ENCODE assay signal across 7 mouse cellular contexts in genomic region chr11:58301057-58301456, GRCm38 (mm10). TPM values are rescaled to one million over a fixed set of nuclear protein-coding genes. Genes with fewer than 3 reads are reported as not detected.
A peak's percentile ranks its signal among the peaks of the same experiment; 100 is the strongest.
DNase-seq lines count a peak whose midpoint lies in the region; ATAC-seq lines count a peak whose summit lies in the region.

No protein-coding gene starts in this region.

- WGBS in intestine, embryonic 14.5 days = 17% methylated on average over 13 of the region's 13 CpGs

- no peak overlapping the region for H3K9ac ChIP-seq in intestine, embryonic 14.5 days (ENCODE audit: low read length)

- H3K4me3 ChIP-seq in intestine, embryonic 14.5 days (ENCODE audit: low read depth, low read length) = peak overlapping the region; percentile 51

- no peaks in the 10 kb centered on the region for H3K9me3 ChIP-seq in intestine, embryonic 14.5 days (ENCODE audit: control insufficient read depth, low read length)

- H3K27me3 ChIP-seq in intestine, embryonic 14.5 days (replicated peaks; ENCODE audit: control insufficient read depth, insufficient read depth, low read length) = no peaks in the 10 kb centered on the region

- H3K4me1 ChIP-seq in intestine, embryonic 14.5 days (replicated peaks; ENCODE audit: control insufficient read depth, insufficient read depth, low read length) = peaks cover 10% of the 10 kb centered on the region

- DNase-seq in adrenal gland, adult 2 months = peak; percentile 82
- peak; percentile 78 for DNase-seq in embryo, embryonic 11 days
- DNase-seq in gastrocnemius, postnatal 25 days = peak; percentile 52
- DNase-seq in intestine, embryonic 14.5 days (ENCODE audit: low spot score) = peak; percentile 92
- DNase-seq in left cerebral cortex, postnatal 14 days (ENCODE audit: low spot score in 2 of 2) = peak; percentile 78 to 80
- peak; percentile 79 for DNase-seq in right cerebral cortex, postnatal 4 days

- ATAC-seq in intestine, embryonic 14.5 days (replicated peaks; ENCODE audit: low FRiP score, low TSS enrichment, low read depth) = no peak
- peak; percentile 35 for ATAC-seq in megakaryocyte progenitor cell, adult 5-6 weeks (replicated peaks; ENCODE audit: poor library complexity)

- H3K27ac ChIP-seq in intestine, embryonic 14.5 days (ENCODE audit: low read depth) = no peak overlapping the region

- H3K4me2 ChIP-seq in intestine, embryonic 14.5 days (ENCODE audit: low read length) = peak overlapping the region; percentile 67

- intact Hi-C loops in left cerebral cortex, postnatal 14 days (cut with DNase I) = loop anchor here (5.0 kb wide), 1 partner anchor 129 kb away; the partner anchor contains the start of gene Mrpl22

- no peaks in the 10 kb centered on the region for H3K36me3 ChIP-seq in intestine, embryonic 14.5 days (ENCODE audit: control insufficient read depth, insufficient read depth, low read length)

RNA-seq across cellular contexts. Expression of gene Zfp692, which starts 5.8 kb away (rescaled TPM):
- total RNA-seq in adrenal gland, adult 2 months (2021) = 10 to 100 TPM; 10.5 to 11.7 TPM
- polyA plus RNA-seq in adrenal gland, adult 2 months (2012; rRNA removed) = 23.3 and 25.7 TPM in 2 replicates
- total RNA-seq in gastrocnemius, postnatal 25 days (2021) = 1 to 10 TPM; 2.7 to 4.3 TPM
- 19.7 and 22.3 TPM in 2 replicates for polyA plus RNA-seq in intestine, embryonic 14.5 days (2014; fragmentation: Nextera tagmentation; extraction: Ambion mirVana)
- total RNA-seq in left cerebral cortex, postnatal 14 days (2021) = 10 to 100 TPM; 20.0 to 21.3 TPM
- 22.7 and 27.3 TPM in 2 replicates for total RNA-seq in megakaryocyte progenitor cell, adult 5-6 weeks (2015)
- 33.0 and 36.8 TPM in 2 replicates for total RNA-seq in megakaryocyte progenitor cell, adult 5-6 weeks (2017)

RNA-seq across cellular contexts. Expression of gene 4930438A08Rik, which starts 26.5 kb away (rescaled TPM):
- total RNA-seq in adrenal gland, adult 2 months (2021) = not detected
- polyA plus RNA-seq in adrenal gland, adult 2 months (2012; rRNA removed) = 0.06 TPM in 1 of 2 replicates, not detected in the other
- not detected for total RNA-seq in gastrocnemius, postnatal 25 days (2021)
- polyA plus RNA-seq in intestine, embryonic 14.5 days (2014; fragmentation: Nextera tagmentation; extraction: Ambion mirVana) = not detected in 2 replicates
- total RNA-seq in left cerebral cortex, postnatal 14 days (2021) = not detected
- 5.2 and 6.5 TPM in 2 replicates for total RNA-seq in megakaryocyte progenitor cell, adult 5-6 weeks (2015)
- 6.4 and 13.3 TPM in 2 replicates for total RNA-seq in megakaryocyte progenitor cell, adult 5-6 weeks (2017)

RNA-seq across cellular contexts. Expression of gene Zfp672, which starts 29.1 kb away (rescaled TPM):
- total RNA-seq in adrenal gland, adult 2 months (2021) = 10 to 100 TPM; 43.6 to 51.2 TPM
- 59.3 and 59.9 TPM in 2 replicates for polyA plus RNA-seq in adrenal gland, adult 2 months (2012; rRNA removed)
- 10 to 100 TPM; 37.7 to 40.6 TPM for total RNA-seq in gastrocnemius, postnatal 25 days (2021)
- polyA plus RNA-seq in intestine, embryonic 14.5 days (2014; fragmentation: Nextera tagmentation; extraction: Ambion mirVana) = 45.9 and 49.6 TPM in 2 replicates
- total RNA-seq in left cerebral cortex, postnatal 14 days (2021) = 10 to 100 TPM; 48.6 to 52.7 TPM
- 31.0 and 31.6 TPM in 2 replicates for total RNA-seq in megakaryocyte progenitor cell, adult 5-6 weeks (2015)
- total RNA-seq in megakaryocyte progenitor cell, adult 5-6 weeks (2017) = 23.2 and 26.4 TPM in 2 replicates

RNA-seq across cellular contexts. Expression of gene Sh3bp5l, which starts 29.5 kb away (rescaled TPM):
- 10 to 100 TPM; 24.3 to 54.5 TPM for total RNA-seq in adrenal gland, adult 2 months (2021)
- polyA plus RNA-seq in adrenal gland, adult 2 months (2012; rRNA removed) = 49.6 and 49.7 TPM in 2 replicates
- total RNA-seq in gastrocnemius, postnatal 25 days (2021) = 10 to 100 TPM; 22.8 to 27.5 TPM
- polyA plus RNA-seq in intestine, embryonic 14.5 days (2014; fragmentation: Nextera tagmentation; extraction: Ambion mirVana) = 27.5 and 28.9 TPM in 2 replicates
- total RNA-seq in left cerebral cortex, postnatal 14 days (2021) = 10 to 100 TPM; 54.1 to 59.7 TPM
- 2.5 and 4.1 TPM in 2 replicates for total RNA-seq in megakaryocyte progenitor cell, adult 5-6 weeks (2015)
- total RNA-seq in megakaryocyte progenitor cell, adult 5-6 weeks (2017) = 12.8 and 31.6 TPM in 2 replicates

Comparison
In these comparisons a context has a peak if more than half of its experiments do, and no peak if none do; other contexts are left out.
1. RNA of gene 4930438A08Rik, which starts 26.5 kb away (total RNA-seq): 5.2 to 13.3 TPM in megakaryocyte progenitor cell, adult 5-6 weeks; not detected in adrenal gland, adult 2 months, not detected in gastrocnemius, postnatal 25 days and not detected in left cerebral cortex, postnatal 14 days; every median in the first group is over 4 times any median in the second.
2. Peak in every context shown above with its lines, with median percentiles within 50 percentile points of each other: DNase-seq.